Mouse (Mus musculus): ENCODE results near the gene Jazf1.

Jazf1 gene

GRCm38 (mm10) chr6:53067989-53068874 lies at the start of gene Jazf1:
Gene Jazf1 (minus strand): TSS chr6:53068631.
- DNase-seq (ENCODE audit: low spot score): peak; percentile 57

- DNase-seq (ENCODE audit: low spot score): no peak
These were observed 49.4 kb upstream of the Jazf1 start for GRCm38 (mm10) chr6:53117855-53118254.

DNA sequence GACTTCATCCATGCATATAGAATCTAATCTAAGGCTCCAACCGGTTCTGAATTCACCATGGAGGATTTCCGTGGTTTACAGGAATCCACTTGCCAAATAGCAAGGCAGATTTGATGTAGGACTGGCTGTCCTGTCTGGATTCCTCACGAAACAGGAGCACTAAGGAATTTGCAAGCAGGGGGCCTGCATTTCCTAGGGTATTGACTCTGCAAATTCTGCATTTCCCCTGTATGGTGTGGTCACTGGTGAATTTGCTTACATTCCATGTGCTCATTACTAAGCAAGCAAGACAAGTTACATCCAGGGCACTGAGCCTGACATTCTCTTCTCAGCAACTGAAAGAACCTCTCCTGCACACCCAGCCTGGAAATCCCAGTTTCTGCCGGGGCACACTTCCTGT lies 18.4 kb upstream of the Jazf1 start:
- DNase-seq (ENCODE audit: low spot score): no peak

DNA sequence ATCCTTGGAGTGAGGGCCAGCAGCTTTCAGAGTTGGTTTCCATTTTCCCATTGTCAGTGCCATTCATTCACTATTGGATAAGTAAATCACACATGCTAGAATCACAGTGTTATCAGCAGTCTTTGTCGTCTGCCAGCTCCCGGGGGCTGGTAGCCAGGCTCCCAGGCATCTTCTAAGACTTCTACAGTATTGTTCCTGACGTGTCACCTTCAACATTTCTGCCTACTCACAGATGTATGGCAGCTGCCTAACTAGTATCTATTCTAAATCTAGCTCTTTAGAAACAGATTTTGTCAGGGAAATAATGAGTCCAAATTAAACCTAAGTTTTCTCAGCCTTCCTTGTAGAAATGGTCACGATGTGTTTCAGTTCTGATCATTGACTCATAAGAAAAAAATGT lies 12.8 kb upstream of the Jazf1 start:
- DNase-seq (ENCODE audit: low spot score): no peak

GRCm38 (mm10) chr6:53078671-53079070 lies 10.2 kb upstream of the Jazf1 start:
- DNase-seq (ENCODE audit: low spot score): no peak

DNA sequence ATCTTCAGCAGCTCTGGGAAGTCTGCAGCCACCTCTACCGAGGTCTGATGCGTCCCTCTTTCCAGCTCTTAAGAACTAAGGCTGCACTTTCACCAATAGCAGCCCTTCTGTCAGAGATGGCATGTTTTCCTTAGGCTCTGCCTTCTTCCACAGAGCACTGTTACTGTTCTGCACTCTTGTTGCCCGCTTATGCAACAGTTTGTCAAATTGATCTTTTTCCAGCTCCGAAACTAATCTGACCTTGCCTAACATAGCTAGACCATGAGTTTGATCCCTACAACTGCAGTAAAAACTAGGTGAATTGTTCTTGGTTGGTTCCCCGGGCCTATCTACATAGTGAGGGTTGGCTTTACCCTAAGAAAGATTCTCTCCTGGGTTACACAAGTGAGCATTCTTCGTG lies 3.3 kb upstream of the Jazf1 start:
- no peak for DNase-seq (ENCODE audit: low spot score)

DNA sequence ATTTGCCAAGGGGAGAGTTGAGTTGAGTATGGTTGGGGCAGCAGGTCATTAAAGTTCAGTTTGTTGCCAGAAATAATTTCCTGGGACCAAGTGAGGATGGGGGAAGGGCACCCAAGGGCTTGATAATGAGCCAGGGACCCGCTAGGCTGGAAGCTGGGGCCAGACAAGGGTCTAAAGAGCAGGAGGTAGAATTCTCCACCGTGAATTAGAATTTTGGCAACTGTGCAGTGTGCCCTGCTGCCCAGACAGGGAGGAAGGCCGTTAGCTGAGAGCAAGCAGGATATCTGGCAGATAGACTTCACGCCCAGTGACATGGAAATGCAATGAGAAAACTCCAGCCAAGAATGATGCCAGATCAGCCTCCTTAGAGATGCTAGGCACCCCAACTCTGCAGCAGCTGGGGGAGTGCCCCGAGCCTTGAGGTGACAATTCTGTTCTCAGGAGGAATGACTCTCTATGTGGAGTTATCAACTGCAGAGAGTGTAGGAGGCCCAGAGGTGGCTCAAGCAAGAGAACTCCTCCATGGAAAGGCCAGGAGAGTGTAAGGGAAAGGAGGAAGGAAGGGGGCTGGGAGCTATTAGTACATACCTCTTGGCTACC lies 1.6 kb upstream of the Jazf1 start:
- DNase-seq (ENCODE audit: low spot score): no peak

- DNase-seq (ENCODE audit: low spot score): no peak
These were observed 396 bp upstream of the Jazf1 start for GRCm38 (mm10) chr6:53068875-53069178.

DNA sequence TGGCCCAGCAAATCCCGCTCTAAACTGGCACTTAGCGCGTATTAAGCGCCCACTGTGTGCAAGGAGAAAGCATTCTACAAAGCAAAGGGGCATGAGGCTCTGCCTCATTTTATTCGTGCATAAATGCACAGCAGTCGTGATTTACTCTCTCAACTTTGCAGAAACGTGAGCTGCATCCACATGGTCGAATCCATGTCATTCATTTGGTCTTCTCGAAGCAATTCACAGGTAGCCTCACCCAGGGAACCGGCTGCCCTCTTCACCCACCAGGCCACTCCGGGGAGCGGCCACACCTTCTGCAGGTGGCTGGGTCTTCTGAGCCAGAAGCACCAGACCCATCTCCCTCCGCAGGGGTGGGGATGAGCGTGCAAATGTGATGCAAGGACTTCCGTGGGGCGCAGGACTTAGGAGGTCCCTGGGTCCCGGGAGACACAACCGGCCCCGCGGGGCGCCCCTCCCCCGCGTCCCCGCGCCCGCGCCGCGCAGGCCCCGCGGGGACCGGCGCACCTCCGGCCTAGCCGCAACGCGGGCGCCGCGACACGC lies 914 bp downstream of the Jazf1 start:
- peak; percentile 16 for DNase-seq (ENCODE audit: low spot score)

GRCm38 (mm10) chr6:53066978-53067377 lies 1.5 kb downstream of the Jazf1 start:
- no peak for DNase-seq (ENCODE audit: low spot score)

DNA sequence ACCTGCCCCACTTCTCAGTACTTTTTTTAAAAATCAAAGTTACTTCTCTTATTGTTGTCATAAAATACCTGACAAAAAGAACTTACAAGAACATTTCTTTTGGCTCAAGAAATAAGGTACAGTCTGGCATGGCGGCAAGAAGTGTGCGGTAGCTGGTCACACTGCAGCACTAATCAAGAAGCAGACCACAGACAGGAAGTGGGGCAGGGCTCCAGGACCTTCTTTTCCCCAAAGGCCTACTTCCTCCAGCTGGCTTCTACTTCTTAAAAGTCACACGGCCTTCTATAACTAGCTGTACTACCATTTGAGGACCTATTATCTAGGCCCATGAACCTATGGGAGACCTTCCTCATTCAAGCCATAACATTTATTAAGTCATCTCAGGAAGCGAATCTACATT lies 4.4 kb downstream of the Jazf1 start:
- DNase-seq (ENCODE audit: low spot score): no peak

GRCm38 (mm10) chr6:53054909-53055308 lies 13.5 kb downstream of the Jazf1 start:
- no peak for DNase-seq (ENCODE audit: low spot score)

- no peak for DNase-seq (ENCODE audit: low spot score)
These were observed 22.9 kb downstream of the Jazf1 start for GRCm38 (mm10) chr6:53045501-53045900.

DNA sequence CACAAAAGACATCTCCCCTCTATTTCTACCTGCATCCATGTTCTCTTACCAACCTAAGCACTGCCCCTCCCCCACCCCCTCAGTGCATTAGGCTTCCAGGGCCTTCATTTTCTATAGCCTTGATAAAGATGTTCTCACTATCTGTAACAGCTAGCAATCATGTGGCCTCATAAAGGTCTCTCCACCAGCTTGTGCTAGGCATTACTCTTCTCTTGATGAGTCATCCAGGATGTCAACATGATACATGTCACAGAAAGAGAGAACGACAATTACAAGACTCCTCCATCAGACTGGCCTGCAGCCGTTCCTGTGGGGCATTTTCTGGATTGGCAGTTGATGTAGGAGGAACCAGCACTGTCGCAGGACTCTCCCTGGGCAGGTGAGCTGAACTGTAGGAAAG lies 30.3 kb downstream of the Jazf1 start:
- no peak for DNase-seq (ENCODE audit: low spot score)

DNA sequence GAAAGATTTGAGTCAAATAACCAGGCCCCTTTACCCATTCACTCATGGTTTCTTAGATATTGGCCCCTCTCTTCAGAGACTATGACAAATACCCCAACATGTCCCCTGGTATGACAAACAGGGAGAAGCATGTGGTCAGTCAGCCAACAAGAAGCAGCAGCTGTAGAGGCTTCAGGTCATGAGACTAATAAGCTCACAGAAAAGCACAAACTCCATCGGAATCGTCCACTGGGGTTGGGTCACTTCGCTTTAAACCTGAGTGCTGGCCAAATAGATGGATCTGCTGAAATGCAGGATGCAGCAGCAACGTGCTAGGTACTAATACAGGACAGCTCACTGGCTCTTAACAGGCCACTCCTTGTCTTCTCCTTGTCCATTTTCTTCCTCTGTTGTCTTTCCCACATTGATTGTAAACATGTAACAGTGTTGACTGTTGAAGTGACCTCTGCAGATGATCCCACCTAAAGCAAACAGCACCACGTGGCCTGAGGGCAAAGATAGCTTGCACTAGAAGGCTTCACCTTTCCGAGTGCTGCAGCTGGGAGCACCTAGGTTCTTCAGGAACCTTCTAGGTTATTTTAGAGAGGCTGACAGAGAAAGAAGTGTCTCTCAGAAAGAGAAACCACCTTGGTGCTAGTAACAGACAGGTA lies 33.9 kb downstream of the Jazf1 start:
- DNase-seq (ENCODE audit: low spot score): no peak

- DNase-seq (ENCODE audit: low spot score): peak; percentile 47
These were observed 35.5 kb downstream of the Jazf1 start for GRCm38 (mm10) chr6:53032730-53033484.

DNA sequence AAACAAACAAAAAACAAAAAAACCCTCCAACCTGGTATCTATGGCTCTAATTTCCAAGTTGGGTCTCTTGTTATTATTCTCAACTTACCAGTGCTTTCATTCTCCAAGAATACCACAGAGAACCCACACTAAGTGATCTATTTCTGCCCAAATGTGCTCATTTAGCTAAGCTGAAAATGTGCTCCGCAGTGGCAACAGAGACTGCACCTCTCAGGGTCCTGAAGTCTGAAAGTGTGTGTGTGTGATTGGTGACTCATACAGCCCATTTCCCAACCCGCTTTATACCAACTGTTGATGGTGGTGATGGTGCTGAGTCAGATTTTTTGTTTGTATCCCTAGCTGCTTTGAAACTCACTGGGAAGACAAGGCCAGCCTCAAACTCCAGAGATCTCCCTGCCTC lies 46.4 kb downstream of the Jazf1 start:
- no peak for DNase-seq (ENCODE audit: low spot score)

DNA sequence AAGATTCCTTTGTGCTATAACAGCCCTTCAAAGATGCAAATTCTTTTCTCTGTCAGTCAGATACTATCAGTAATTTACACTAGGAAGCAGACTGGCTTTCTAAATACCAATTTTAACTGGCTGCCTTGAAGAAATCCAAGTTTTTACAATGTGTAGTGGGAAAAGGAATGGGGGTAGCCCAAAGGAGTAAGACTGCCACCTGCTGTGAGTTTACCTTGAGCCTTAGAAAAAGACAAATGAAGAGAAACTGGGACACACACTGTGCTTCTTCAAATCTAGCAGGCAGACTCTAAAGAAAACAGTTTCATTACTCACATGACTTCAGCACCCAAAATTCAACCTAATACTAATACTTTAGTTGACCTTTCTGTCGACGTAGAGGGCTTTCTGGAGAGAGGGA lies 47.4 kb downstream of the Jazf1 start:
- no peak for DNase-seq (ENCODE audit: low spot score)

DNA sequence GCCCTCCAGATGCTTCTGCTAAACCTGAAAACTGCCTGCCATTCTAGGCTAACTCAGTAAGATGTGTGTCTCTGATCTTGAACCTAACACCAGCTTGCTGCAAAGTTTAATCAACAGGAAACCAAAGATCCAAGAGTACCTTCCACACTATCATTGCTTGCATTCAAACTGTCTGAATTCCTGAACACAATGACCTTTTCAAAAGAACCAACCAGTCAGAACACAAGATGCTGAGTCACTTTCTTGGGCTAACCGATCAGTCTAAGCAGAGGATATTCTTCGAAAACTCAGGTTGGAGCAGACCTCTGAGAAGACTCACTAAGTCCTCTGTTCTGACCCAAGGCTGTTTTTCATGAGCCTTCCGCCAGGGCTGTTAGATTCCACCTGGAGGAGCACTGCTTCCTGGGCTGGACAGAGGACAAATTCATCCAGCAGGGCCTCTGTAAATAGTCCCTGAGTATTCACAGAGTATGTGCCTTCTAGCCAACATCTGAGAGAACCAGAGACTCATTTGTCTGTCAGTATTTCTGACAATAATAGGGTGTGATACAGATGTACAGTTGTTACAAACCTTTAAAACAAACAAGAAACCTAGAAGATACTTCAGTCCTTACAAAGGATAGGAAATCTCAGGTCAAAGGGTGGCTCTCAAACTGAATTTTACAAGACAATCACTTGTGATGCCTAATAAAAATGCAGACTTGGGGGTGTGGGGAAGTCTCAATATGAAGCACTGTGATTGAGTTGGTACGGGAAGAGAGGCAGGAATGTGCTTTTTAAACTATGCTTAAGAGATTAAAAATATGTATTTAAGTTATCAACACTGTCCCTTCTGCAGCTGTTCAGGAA lies 50.9 kb downstream of the Jazf1 start:
- DNase-seq (ENCODE audit: low spot score): peak; percentile 11

- DNase-seq (ENCODE audit: low spot score): no peak
These were observed 53.7 kb downstream of the Jazf1 start for GRCm38 (mm10) chr6:53014460-53015455.
